Mouse (Mus musculus) liver, embryonic 14.5 days (tissue): ENCODE measurements around the gene Lmcd1.

Experiments
- CTCF ChIP-seq: IDR thresholded peaks from 2 replicates; pipeline ENCODE4 v1.5.1; 2016; ENCODE audit warnings: antibody characterized with exemption, low read depth, control low read depth
- EP300 ChIP-seq: IDR thresholded peaks from 2 replicates; pipeline ENCODE4 v1.6.1; 2016; ENCODE audit warnings: antibody characterized with exemption, low read depth

DNA sequence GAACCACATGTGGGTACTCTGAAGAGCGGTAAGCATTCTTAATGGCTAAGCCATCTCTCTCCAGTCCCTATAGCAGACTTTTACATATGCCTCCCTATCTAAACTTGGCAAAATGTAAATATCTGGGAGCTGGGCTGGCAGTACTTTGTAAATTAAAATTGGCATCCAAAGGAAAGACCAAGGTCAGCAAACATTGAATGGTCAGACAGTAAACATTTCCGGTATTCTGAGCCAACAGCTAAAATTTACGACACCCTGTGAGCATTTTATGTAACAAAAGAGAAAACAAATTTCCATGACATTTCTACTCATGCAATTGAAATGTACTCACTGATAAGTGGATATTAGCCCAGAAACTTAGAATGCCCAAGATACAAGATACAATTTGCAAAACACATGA, 51.7 kb downstream of the Lmcd1 start:
- TF ChIP-seq CTCF (no peak), EP300 (no peak)
